Mouse (Mus musculus) thymus, postnatal 14 days (tissue): Measurements from ENCODE around the gene Fcna.
A peak's percentile ranks its signal among the peaks of the same experiment; 100 is the strongest.

Experiments used
- DNase-seq: peaks from one replicate; pipeline ENCODE4 v3.0.0; 2021

Fcna gene

GRCm38 (mm10) chr2:25576965-25577891, 50.6 kb downstream of the Fcna start:
- peak; percentile 31 for DNase-seq

- no peak for DNase-seq
Measured at GRCm38 (mm10) chr2:25576028-25576850, 51.6 kb downstream of the Fcna start.

DNA sequence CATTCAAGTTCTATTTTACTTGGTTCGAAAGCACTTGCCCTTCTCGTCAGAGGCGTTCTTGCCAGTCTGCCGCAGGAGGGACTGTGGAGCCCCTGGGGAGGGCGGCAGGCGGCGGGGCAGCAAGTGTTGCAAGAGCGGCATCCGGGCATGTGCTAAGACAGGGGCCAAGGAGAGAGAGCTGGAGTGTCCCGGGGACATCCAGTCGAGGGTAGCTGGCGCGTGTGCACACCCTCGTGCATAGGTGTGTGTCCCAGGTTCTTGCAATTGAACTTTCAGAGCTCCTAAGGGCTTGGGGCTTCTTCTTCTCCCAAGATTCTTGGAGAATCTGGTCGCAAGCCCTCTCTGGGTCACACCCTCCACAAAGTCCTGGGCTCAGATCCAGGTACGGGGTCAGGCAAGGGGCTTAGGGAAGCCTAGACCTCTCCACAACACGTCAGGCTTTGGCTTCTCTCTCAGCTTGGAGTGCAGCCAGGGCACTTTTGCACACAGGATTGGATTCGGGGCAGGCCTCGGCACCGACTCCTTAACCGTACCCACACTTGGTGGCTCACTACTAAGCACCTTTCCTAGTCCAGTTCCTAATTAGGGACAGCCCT, 52.3 kb downstream of the Fcna start:
- peak; percentile 78 for DNase-seq
